Comparison of ENCODE assay signal across 18 mouse cellular contexts in genomic region chr15:84861911-84862310, GRCm38 (mm10). TPM values are rescaled to one million over a fixed set of nuclear protein-coding genes. Genes with fewer than 3 reads are reported as not detected.
DNase-seq lines count a peak whose midpoint lies in the region; ATAC-seq lines count a peak whose summit lies in the region.
"Had no signal": no experiment of that assay in that cellular context is flagged by ENCODE, and none has a peak within 500 bp of the region (broad histone marks: within the 10 kb centered on the region; RNA-seq: fewer than 3 reads in every experiment).

No protein-coding gene starts in this region.

- ATAC-seq in heart, embryonic 11.5 days (replicated peaks; ENCODE audit: insufficient number of reproducible peaks, low FRiP score, low TSS enrichment), result no peak

- no peaks in the 10 kb centered on the region for H3K27me3 ChIP-seq in heart, embryonic 11.5 days (ENCODE audit: control insufficient read depth, insufficient read depth, low read length)
- H3K27me3 ChIP-seq: hindbrain, embryonic 15.5 days had no signal

- DNase-seq in left cerebral cortex, adult 18-20 months (ENCODE audit: low spot score in 2 of 2), result peak; percentile 21 to 28
- DNase-seq in left cerebral cortex, postnatal 4 days, result no peak
- DNase-seq in right cerebral cortex, adult 18-20 months, result peak; percentile 51
- no peak for DNase-seq in right cerebral cortex, postnatal 10 days (ENCODE audit: low spot score in 2 of 2)
- DNase-seq in right cerebral cortex, postnatal 14 days, result peak; percentile 30
- peak; percentile 40 for DNase-seq in telencephalon, adult 2 months (ENCODE audit: low read depth, low spot score)
- DNase-seq: adrenal gland, postnatal 10 days; cerebellum, adult 18-20 months; cerebellum, adult 9-11 months; cerebellum, postnatal 36 days; gastrocnemius, adult 2 months; gastrocnemius, postnatal 25 days; heart, postnatal 36 days had no signal

- intact Hi-C loops in left cerebral cortex, postnatal 4 days (cut with DNase I), result no loop called here

- no peak overlapping the region for H3K4me2 ChIP-seq in heart, embryonic 11.5 days
- H3K4me2 ChIP-seq: embryonic facial prominence, embryonic 13.5 days; forebrain, embryonic 12.5 days; heart, embryonic 13.5 days; hindbrain, embryonic 15.5 days had no signal

- H3K4me3 ChIP-seq in heart, embryonic 11.5 days (ENCODE audit: low read depth, low read length), result no peak overlapping the region
- H3K4me3 ChIP-seq: embryonic facial prominence, embryonic 13.5 days; forebrain, embryonic 12.5 days; gastrocnemius, adult 2 months; heart, embryonic 13.5 days; hindbrain, embryonic 15.5 days had no signal

- no peaks in the 10 kb centered on the region for H3K4me1 ChIP-seq in heart, embryonic 11.5 days (ENCODE audit: control insufficient read depth, insufficient read depth, low read length)

- H3K9me3 ChIP-seq in heart, embryonic 11.5 days (replicated peaks; ENCODE audit: control insufficient read depth, low read length), result no peaks in the 10 kb centered on the region
- H3K9me3 ChIP-seq: embryonic facial prominence, embryonic 13.5 days; forebrain, embryonic 12.5 days; heart, embryonic 13.5 days; hindbrain, embryonic 15.5 days had no signal

- WGBS in heart, embryonic 11.5 days (ENCODE audit: insufficient replicate concordance), result 82% methylated on average over 8 of the region's 8 CpGs

- no peak overlapping the region for H3K27ac ChIP-seq in heart, embryonic 11.5 days (ENCODE audit: low read depth, low read length)
- H3K27ac ChIP-seq: embryonic facial prominence, embryonic 13.5 days; forebrain, embryonic 12.5 days; gastrocnemius, adult 2 months; heart, embryonic 13.5 days; hindbrain, embryonic 15.5 days had no signal

- H3K9ac ChIP-seq in heart, embryonic 11.5 days (ENCODE audit: low read depth, low read length), result no peak overlapping the region
- H3K9ac ChIP-seq: embryonic facial prominence, embryonic 13.5 days; forebrain, embryonic 12.5 days; heart, embryonic 13.5 days; hindbrain, embryonic 15.5 days had no signal

- no peaks in the 10 kb centered on the region for H3K36me3 ChIP-seq in heart, embryonic 11.5 days (ENCODE audit: control insufficient read depth, insufficient read depth, low read length)
- H3K36me3 ChIP-seq: embryonic facial prominence, embryonic 13.5 days; forebrain, embryonic 12.5 days; heart, embryonic 13.5 days; hindbrain, embryonic 15.5 days had no signal

RNA-seq across cellular contexts. Expression of gene Phf21b, which starts 6.1 kb away (rescaled TPM):
- 10 to 100 TPM; 19.1 to 21.3 TPM for total RNA-seq in left cerebral cortex, adult 18-20 months (2021)
- 10 to 100 TPM in 1 of 2 experiments, 1 to 10 TPM in 1; 9.3 to 13.1 TPM for total RNA-seq in left cerebral cortex, postnatal 4 days (2021)
- polyA plus RNA-seq in heart, embryonic 11.5 days (2014; fragmentation: Nextera tagmentation; extraction: Ambion mirVana), result 0.39 and 0.56 TPM in 2 replicates

RNA-seq across cellular contexts. Expression of gene Gm29666, which starts 57.9 kb away (rescaled TPM):
- total RNA-seq in left cerebral cortex, adult 18-20 months (2021), result 1 to 10 TPM; 1.1 TPM
- total RNA-seq in left cerebral cortex, postnatal 4 days (2021), result 1 to 10 TPM; 1.6 to 1.7 TPM
- 0.27 and 0.52 TPM in 2 replicates for polyA plus RNA-seq in heart, embryonic 11.5 days (2014; fragmentation: Nextera tagmentation; extraction: Ambion mirVana)

Comparison
In these comparisons a context has a peak if more than half of its experiments do, and no peak if none do; other contexts are left out.
1. DNase-seq: peak in left cerebral cortex, adult 18-20 months (2 of 2), right cerebral cortex, adult 18-20 months (single experiment), right cerebral cortex, postnatal 14 days (single experiment) and telencephalon, adult 2 months (single experiment); none in left cerebral cortex, postnatal 4 days (single experiment) and right cerebral cortex, postnatal 10 days (0 of 2).